Mouse (Mus musculus) T-helper 2 cell (primary cell): ENCODE data around the gene Nsun2.

Experiments
- in situ Hi-C: fragments of 300-600 bp; cut with MboI, MseI; formaldehyde crosslinking; loops from one replicate; pipeline ENCODE4 v1.15.1; 2025; ENCODE audit warnings: high pct_unique_total_duplicates

Gene Nsun2

GRCm38 (mm10) chr13:69533405-69534333 lies at the start of gene Nsun2:
Gene Nsun2 (plus strand): TSS chr13:69533746.
- in situ Hi-C loops: no loop called here

GRCm38 (mm10) chr13:69485326-69485725 lies 48.2 kb upstream of the Nsun2 start:
- in situ Hi-C loops: loop anchor here (25.0 kb wide), 1 partner anchor 327 kb away; the partner anchor contains the start of gene Med10

- in situ Hi-C loops: loop anchor here (25.0 kb wide), 1 partner anchor 326 kb away; the partner anchor contains the start of gene Med10
Observed at GRCm38 (mm10) chr13:69485833-69486232, 47.7 kb upstream of the Nsun2 start.

GRCm38 (mm10) chr13:69487108-69487507 lies 46.4 kb upstream of the Nsun2 start:
- in situ Hi-C loops: loop anchor here (25.0 kb wide), 1 partner anchor 325 kb away; the partner anchor contains the start of gene Med10

- in situ Hi-C loops: loop anchor here (25.0 kb wide), 1 partner anchor 325 kb away; the partner anchor contains the start of gene Med10
Observed at GRCm38 (mm10) chr13:69487611-69488275, 45.8 kb upstream of the Nsun2 start.

DNA sequence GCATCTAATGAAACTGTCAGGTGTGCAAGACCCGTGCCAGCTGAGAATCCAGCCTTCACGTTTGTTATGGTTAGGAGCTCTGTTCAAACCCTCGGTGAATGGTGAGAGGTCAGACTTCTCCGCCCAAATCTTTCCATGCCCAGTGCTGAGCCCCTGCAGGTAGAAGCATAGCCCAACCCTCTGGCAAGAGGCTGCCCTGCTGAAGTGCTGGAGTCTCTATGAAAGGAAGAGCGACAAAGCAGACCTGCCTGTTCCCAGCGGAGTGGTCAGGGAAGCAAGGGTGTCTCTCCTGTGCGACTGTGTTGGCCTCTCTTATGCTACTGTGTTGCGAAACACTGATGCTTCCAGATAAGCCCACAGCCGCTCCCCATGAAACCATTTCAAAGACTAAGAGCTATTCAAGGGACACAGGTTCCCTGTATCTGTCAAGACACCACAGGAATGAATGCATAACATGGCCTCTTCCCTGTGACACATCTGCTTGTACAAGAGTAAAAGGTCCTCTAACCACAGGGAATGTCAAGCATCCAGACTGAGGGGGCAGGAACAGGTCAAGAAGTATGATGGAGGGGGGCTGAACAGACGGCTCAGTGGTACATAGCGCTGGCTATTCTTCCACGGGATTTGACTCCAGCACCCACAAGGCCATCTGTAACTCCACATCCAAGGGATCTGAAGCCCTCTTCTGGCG lies 44.8 kb upstream of the Nsun2 start:
- in situ Hi-C loops: loop anchor here (25.0 kb wide), 1 partner anchor 324 kb away; the partner anchor contains the start of gene Med10

DNA sequence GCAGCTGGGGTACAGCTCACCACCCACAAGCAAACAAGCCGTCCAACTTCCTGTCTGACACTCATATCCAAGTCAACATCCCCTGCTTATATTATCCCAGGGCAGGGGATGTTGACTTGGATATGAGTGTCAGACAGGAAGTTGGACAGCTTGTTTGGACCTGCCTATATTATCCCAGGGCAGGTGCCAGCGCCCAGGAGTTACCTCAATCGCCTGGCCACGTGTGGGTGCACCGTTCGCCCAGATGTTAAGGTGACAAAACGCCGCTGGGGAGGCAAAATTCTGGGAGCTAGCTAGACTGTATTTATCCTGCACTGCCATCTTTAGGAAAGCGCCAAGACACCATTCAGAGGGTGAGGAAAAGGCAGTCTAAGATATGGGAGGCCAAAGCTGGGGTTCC lies 43.8 kb upstream of the Nsun2 start:
- in situ Hi-C loops: loop anchor here (25.0 kb wide), 1 partner anchor 323 kb away; the partner anchor contains the start of gene Med10

GRCm38 (mm10) chr13:69492876-69493463 lies 40.6 kb upstream of the Nsun2 start:
- in situ Hi-C loops: loop anchor here (25.0 kb wide), 1 partner anchor 319 kb away; the partner anchor contains the start of gene Med10

DNA sequence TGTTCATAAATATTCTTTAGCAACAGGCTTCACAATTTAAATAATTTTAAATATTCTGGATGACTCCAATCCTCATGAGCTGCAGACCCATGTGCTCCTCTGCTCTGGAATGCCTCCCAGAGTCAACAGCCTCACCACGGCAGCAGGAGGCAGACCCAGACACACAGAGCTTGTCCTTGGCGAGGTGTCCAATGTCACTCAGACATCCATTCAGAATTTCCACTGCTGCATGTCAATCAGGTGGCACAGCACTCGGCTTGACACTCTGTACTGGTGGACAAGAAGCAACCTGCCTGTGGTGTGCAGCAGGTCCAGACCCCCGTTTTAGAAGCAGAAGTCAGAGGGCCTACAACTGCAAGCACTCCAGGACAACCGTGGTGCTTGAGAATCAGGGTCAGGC lies 35.3 kb upstream of the Nsun2 start:
- in situ Hi-C loops: loop anchor here (25.0 kb wide), 1 partner anchor 314 kb away; the partner anchor contains the start of gene Med10

DNA sequence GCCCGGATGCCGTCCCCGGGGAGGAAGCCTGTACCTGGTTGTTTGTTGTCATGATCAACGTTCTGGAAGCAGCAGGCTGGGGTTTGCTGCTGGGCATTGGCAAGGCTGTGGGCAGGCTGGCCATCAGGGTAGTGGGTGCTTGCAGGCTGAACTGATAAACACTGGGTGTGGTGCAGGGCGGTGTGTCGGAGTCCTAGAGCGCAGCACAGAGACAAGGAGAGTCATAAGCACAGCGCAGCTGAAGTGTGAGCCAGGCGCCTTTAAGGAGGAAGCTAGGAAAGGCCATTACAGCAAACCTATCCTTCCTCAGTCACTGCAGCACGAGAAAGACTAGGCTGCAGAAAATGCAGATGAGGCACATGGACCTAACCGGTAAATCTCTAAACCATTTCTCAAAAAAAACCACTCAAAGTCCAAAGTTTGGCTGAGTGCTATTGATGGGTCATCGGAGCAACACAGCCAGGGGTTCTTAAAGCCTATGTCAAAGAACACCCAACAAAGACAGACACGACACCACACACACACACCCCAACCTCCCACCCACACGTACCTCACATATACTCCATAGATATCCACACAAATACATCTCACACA lies 31.3 kb upstream of the Nsun2 start:
- in situ Hi-C loops: loop anchor here (10.0 kb wide), 1 partner anchor 133 kb away; no protein-coding TSS in a partner anchor

GRCm38 (mm10) chr13:69502863-69503262 lies 30.7 kb upstream of the Nsun2 start:
- in situ Hi-C loops: loop anchor here (10.0 kb wide), 1 partner anchor 132 kb away; no protein-coding TSS in a partner anchor

GRCm38 (mm10) chr13:69506341-69507086 lies 27.0 kb upstream of the Nsun2 start:
- in situ Hi-C loops: loop anchor here (10.0 kb wide), 1 partner anchor 128 kb away; no protein-coding TSS in a partner anchor

DNA sequence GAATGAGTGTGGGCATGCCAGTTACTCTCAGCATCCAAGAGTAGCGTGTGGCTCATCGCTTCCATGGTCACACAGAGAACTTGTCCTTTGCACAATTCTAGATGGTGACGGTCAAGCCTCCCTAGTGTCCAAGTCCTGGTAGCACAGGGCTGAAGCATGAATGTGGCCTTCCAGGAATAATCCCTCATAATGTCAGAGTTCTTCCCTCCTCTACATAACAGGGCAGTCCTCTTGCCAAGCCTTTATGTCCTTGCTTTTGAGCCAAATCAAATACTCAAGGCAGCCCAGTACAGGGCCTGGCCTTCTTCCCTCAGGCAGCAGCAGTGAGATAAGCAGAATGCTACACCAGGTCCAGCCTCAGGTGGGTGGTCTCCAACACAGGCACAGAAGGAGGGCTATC lies 25.9 kb upstream of the Nsun2 start:
- in situ Hi-C loops: loop anchor here (10.0 kb wide), 1 partner anchor 127 kb away; no protein-coding TSS in a partner anchor

GRCm38 (mm10) chr13:69509391-69510244 lies 23.9 kb upstream of the Nsun2 start:
- in situ Hi-C loops: loop anchor here (10.0 kb wide), 1 partner anchor 125 kb away; no protein-coding TSS in a partner anchor

GRCm38 (mm10) chr13:69515091-69515490 lies 18.5 kb upstream of the Nsun2 start:
- in situ Hi-C loops: no loop called here

GRCm38 (mm10) chr13:69517445-69517844 lies 16.1 kb upstream of the Nsun2 start:
- in situ Hi-C loops: no loop called here

GRCm38 (mm10) chr13:69519137-69519536 lies 14.4 kb upstream of the Nsun2 start:
- in situ Hi-C loops: no loop called here

DNA sequence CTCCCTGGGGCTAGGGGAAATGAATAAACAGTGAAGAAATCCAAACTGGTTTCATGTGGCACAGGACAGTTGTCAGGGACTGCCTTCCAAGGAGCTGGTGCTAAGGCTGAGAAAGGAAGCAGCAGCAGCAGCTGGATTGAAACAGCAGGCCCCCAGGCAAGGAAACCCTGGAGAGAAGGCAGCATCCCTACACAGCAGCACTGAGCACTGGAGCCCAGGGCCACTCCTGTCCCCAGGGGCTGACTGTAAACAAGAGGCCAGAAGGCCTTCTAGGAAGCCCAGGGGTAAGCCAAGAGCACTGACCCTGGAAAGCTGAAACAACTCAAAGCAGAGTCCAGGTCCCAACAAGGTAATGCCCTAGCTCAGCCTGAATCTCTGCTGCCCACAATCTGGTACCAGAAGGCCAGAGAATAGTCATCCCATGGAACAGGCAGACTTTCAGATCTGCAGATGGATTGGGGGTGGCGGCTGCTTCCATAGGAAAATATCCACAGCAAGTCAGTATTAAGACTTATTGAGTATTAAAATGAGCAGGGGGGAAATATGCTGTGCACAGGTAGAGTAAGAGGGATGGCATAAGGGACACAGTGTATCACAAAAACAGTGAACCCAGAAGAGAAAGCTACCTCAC lies 11.3 kb upstream of the Nsun2 start:
- in situ Hi-C loops: no loop called here
